Mouse (Mus musculus) megakaryocyte, embryonic 14.5 days (primary cell): ENCODE measurements at regions not wholly inside any gene's neighbourhood (a gene's known extent, or its start where the extent isn't known, plus 50 kb on each side); places are given as distances from the start of the nearest gene placed in this dataset.

Experiments
- FLI1 ChIP-seq: IDR thresholded peaks from 2 replicates; pipeline ENCODE4 v1.6.1; 2012; ENCODE audit warnings: low read length, inconsistent platforms, mixed read lengths
- GATA1 ChIP-seq: IDR thresholded peaks from 3 replicates; pipeline ENCODE4 v1.6.1; 2012; ENCODE audit warnings: mixed read lengths, low read length, inconsistent platforms, borderline replicate concordance

DNA sequence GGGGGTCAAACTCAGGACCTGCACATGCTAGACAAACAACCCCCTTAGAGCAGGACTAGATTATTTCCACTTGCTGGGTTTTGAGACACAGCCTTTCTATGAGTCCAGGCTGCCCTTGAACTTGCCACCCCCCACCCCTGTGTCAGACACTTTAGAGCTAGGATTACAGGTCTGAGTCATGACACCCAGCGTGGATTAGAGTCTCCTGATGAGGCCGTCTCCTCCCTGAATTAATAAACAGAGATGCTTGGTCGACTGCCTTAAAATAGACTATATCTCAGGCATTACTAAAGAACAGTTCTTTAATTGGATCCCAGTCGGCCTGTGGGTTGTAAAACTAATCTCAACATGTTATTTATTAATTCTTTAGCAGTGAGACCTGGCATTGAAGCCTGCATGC lies 1170.5 kb downstream of the 4930447A16Rik start:
- TF ChIP-seq GATA1: no peak
- TF ChIP-seq FLI1: no peak
